Mouse (Mus musculus) gastrocnemius, adult 8-10 months (tissue): ENCODE results near the gene E130114P18Rik. TPM values are rescaled to one million over a fixed set of nuclear protein-coding genes. Genes with fewer than 3 reads are reported as not detected.

Experiments used
- DNase-seq, 2 experiments: peaks; one replicate each; pipeline ENCODE4 v3.0.0; 2022; ENCODE audit warnings: low spot score in 2 of 2
- total RNA-seq, 4 experiments: library from RNA; stranded (reverse); gene quantifications; 2 replicates each; pipeline ENCODE4 v1.2.4; 2022

The E130114P18Rik gene
- total RNA-seq, 4 experiments from 2014 or later: not detected

DNA sequence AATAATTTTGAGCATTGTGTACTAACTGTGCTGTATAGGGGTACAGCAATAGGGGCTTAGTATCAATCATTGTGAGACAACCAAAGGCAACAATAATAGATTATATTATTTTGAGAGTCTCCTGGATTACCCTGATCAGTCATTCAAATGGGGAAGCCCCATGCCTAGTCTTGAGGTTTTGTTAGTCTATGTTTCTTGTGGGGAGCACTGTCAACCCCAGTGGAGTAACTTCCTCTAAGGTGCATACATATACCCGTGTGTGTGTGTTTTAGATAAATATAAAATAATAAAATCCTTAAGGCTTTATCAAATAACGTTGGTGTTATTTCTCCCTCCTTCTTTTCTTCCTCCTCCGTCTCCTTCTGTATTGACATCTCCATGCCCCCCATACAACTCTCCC lies 208.6 kb downstream of the E130114P18Rik start:
- DNase-seq: no peak

- no peak for DNase-seq
Measured at GRCm38 (mm10) chr4:97564656-97565055, 213.2 kb downstream of the E130114P18Rik start.

DNA sequence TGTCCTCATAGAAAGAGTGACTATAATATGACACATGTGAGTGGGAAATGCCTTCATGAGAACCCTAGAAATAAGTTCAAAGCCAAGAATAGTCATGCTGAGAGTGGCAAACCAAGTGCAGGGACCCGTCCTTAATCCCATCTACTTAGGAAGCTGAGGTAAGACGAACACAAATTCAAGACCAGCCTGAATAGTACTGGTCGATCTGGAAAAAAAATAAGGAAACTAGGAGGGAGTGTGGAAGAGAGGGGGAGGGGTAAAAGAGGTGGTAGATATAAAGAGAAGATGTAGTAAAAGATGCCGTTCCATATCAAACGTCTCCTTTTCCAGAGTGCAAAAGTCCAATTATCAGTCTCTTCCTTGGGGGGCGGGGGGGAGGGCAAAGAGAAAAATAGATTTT lies 213.7 kb downstream of the E130114P18Rik start:
- no peak for DNase-seq

DNA sequence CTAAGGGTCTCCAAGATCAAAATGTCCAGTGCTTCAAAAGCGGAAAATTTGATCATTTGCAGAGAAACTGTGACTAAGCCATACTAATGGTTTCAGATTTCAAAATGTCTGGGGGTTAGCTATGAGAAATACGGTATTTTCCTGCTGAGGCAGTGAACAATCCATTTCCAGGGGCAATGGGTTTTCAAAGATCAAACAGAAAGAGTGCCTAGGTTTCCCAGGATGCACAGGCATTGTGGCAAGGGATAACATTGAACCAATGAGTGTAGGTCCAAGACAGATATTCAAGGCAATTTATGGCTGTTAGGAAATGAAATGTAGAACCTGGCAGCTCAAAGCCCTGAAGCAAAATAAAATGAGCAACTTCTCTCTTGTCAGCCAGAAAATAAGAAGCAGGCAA lies 220.3 kb downstream of the E130114P18Rik start:
- no peak for DNase-seq

DNA sequence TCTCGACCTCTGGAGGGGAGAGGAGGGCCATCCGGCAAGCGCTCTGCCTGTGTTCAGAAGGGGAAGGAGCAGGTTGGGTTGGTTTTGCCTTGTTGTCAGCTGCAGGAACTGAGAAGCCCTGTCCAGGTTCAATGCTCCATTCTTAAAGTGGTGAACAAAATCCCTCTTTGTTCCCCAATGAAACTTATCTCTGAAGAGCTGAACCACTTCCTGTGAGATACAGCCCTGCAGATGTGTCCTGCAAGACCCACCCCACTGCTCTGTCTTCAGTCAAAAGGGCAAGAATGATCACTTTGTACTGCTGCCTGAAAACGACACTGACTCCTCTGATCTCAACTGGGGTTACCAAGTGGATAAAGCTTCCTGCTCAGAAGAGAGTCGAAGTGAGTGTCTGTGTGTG lies 233.9 kb downstream of the E130114P18Rik start:
- no peak for DNase-seq

DNA sequence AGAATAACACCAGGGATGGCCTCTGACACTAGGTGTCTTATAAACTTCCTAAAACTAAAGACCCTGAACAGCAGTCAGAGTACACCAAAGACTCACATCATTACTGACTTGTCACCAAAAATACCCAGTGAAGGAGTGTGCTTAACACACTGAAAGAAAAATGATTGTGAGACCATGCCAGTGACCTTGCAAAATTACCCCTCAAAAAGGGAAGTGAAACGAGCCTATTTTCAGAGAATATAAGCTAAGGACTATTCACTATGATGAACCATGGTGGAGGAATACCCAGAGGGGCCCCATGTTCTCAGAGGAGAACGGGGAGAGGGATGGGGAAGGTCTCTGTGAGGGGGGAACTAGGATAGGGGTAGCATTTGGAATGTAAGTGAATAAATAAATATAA lies 245.8 kb downstream of the E130114P18Rik start:
- no peak for DNase-seq

DNA sequence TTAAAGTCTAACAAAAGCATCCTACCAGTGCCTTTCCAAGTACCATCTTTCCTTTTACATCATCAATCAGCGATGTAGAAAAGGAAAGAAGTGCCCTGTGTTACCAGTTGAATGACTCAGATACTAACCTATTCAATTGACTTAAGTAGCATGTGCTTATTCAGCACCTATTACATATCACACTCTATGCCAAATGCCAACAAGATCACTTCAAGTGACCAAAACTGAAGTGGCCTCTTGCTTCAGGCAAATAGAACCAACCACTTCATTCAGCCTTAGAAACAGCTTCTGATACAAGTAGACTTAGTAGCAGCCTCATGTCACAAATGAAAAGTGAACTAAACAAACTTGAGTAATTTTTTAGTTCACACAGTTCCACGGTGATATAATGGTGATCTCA lies 249.4 kb downstream of the E130114P18Rik start:
- no peak for DNase-seq

Other genes with a start within 250 kb of the E130114P18Rik start
- gene Nfia, start 5.3 kb downstream of the E130114P18Rik start, total RNA-seq: 10 to 100 TPM; 53.6 to 64.5 (median 57.1) TPM